Mouse (Mus musculus) frontal cortex, postnatal 36 days (tissue): ENCODE data around the gene Gm42421.

ENCODE experiments used
- DNase-seq, 2 experiments: peaks; one replicate each; pipeline ENCODE4 v3.0.0; 2022; ENCODE audit warnings: low spot score in 2 of 2

Gene Gm42421

DNA sequence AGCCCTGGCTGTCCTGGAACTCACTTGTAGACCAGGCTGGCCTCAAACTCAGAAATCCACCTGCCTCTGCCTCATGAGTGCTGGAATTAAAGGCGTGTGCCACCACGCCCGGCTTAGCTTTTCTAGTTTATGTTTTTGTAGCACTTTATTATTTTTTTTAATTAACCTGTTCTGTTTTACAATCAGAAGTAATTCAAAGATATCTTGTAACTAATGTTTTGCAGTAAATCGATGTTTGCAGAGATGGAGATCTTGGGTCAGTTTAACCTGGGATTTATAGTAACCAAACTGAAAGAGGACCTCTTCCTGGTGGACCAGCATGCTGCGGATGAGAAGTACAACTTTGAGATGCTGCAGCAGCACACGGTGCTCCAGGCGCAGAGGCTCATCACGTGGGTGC lies at the start of gene Gm42421:
Gm42421 (plus strand) TSS at position 301 of the 400 bp plus-strand sequence.
- no peak for DNase-seq

- no peak for DNase-seq
Observed at GRCm38 (mm10) chr5:143885274-143885673, 42.7 kb upstream of the Gm42421 start.

DNA sequence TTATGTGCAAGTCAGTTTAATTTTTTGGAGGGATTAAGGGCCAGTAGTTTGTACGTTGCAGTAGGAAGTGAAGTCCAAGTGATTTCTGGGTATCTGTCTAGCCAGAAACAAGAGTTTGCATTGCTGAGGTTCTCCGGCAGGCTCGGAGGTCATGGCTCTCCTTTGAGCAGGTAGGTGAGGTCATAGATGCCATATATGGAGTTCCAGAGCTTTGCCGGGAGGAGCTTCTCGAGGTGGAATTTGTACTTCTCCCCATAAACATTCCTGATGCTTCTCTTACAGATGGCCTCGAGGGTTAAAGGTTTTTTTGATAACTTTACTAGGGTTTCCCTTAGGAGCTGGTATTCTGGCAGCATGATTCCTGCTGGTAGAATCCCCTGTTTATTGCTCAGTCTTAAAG lies 37.2 kb upstream of the Gm42421 start:
- DNase-seq, result no peak

- DNase-seq, result peak in 1 of 2 experiments; percentile 45
Observed at GRCm38 (mm10) chr5:143892255-143892886, 35.6 kb upstream of the Gm42421 start.

GRCm38 (mm10) chr5:143893396-143893795 lies 34.6 kb upstream of the Gm42421 start:
- DNase-seq, result no peak

- no peak for DNase-seq
Observed at GRCm38 (mm10) chr5:143897635-143898330, 30.2 kb upstream of the Gm42421 start, which contains the start of gene Ankrd61. Ankrd61 (minus strand) TSS chr5:143897685.

- no peak for DNase-seq
Observed at GRCm38 (mm10) chr5:143902111-143902510, 25.9 kb upstream of the Gm42421 start.

GRCm38 (mm10) chr5:143903813-143904212 lies 24.2 kb upstream of the Gm42421 start:
- DNase-seq, result no peak

DNA sequence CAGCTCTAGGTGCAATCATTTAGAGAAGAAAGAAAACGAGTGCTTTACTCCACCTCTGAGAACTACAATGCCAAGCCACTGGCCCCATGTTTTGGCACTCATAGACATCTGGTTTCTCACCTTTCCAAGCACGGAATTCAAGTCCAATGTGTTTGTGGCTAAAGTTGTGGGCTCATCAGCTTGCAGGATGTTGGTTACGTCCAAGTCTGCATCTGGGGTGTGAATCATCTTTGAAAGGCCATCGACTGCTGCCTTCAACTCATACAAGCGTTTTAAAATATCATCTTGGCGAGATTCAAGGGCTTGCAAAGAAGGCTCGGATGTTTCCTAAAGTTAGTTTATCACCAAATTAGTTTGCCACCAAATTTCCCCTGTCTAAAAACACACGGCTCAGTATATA lies 21.5 kb upstream of the Gm42421 start:
- DNase-seq, result no peak

DNA sequence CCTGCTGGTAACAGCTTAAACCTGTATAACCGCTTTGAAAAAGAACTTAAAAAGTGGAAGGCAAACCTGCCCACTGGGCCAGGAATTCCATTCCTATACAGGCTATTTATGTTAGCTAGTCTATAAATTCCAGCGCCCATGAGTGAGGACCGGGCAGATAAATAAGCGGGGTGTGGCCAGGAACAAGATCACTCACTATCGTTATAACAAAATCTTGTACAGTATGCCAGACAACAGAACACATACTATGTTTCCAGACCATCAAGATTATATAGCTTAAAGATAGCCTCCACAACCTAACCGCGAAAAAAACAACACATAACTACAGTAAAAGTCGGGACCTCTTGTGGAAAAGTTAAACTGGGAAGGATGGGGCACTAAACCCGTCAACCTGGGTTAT lies 19.0 kb upstream of the Gm42421 start:
- no peak for DNase-seq

- DNase-seq, result peak; percentile 96 to 99
Observed at GRCm38 (mm10) chr5:143909417-143910400, 18.3 kb upstream of the Gm42421 start, which contains the start of the genes Aimp2 and Pms2. Aimp2 (minus strand) TSS chr5:143909847. Pms2 (plus strand) TSS chr5:143909964.

- no peak for DNase-seq
Observed at GRCm38 (mm10) chr5:143916221-143916620, 11.8 kb upstream of the Gm42421 start.

DNA sequence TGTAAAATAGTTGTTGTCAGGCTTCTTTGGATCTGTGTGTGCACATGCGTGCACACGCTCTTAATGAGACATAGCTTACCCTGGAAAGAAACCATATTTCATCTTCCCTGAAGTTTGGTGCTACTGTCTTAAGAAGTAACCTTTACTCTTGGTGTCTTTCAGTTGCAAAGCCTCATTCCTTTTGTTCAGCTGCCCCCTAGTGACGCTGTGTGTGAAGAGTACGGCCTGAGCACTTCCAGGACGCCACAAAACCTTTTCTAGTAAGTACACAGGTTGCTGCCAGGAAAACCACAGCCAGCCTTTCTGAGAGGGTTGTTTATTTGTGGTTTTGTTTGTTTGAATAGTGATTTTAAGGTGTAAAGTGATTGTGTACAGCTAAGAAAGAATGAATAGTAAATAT lies 10.6 kb upstream of the Gm42421 start:
- peak in 1 of 2 experiments; percentile 48 for DNase-seq

DNA sequence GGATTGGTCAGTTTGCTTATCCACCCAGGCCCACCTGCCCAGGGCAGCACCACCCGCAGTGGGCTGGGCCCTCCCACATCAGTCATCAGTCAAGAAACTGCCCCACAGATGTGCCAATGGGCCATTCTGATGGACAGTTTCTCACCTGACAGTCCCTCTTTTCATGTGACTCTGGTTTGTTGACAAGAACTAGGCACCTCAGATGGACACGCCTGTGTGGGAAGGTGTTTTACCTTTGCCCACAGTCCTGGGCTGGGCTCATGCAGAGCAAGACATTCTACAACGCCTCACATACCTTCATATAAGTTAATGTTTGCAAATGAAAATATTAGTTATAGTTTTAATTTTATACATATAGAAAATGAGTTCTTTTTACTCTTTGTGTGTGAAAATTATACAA lies 9.9 kb upstream of the Gm42421 start:
- no peak for DNase-seq

DNA sequence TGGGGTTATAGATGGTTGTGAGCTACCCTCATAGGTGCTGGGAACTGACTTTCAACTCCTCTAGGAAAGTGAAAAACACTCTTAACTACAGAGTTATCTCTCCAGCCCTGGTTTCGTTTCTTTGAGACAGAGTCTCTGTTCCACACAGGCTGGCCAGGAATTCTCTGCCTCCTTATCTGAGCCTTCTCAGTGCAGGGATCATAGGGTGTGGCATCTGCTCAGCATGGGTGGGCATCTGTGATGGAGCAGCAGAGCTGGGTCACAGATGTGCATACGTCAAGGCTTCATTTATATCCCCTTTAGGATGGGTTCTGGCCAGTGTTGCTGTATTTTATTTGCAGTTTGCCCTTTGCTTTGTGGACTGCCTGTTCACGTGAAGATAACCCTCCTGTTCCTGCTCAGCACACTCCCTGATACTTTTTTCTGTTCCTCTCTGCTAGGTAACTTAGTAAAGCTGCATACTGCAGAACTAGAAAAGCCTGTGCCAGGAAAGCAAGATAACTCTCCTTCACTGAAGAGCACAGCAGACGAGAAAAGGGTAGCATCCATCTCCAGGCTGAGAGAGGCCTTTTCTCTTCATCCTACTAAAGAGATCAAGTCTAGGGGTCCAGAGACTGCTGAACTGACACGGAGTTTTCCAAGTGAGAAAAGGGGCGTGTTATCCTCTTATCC lies 3.1 kb upstream of the Gm42421 start:
- DNase-seq, result no peak

GRCm38 (mm10) chr5:143929291-143929690 lies 1.3 kb downstream of the Gm42421 start:
- DNase-seq, result no peak

- no peak for DNase-seq
Observed at GRCm38 (mm10) chr5:143930656-143931055, 2.7 kb downstream of the Gm42421 start.

- DNase-seq, result no peak
Observed at GRCm38 (mm10) chr5:143931863-143932580, 4.0 kb downstream of the Gm42421 start.

DNA sequence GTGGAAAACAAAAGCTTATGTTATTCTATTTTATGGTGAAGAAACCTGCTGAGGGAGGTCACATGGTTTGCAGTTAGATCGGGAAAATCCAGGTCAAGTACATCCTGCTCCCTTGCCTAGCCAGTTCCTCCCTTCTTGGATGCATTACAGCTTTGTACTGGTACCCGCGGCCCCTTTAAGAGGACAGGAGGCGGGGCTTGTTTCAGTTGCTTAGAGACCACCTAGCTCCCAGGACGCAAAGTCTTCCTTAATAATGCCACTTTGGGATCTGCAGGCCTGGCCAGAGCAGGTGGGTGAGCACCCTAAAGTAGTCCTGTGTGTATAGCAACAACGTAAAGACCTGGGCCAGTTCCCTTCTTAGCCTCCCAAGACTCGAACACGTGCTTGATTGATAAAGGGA lies 4.9 kb downstream of the Gm42421 start, which contains the start of gene Rsph10b:
Rsph10b (plus strand) TSS at position 205 of the 400 bp plus-strand sequence.
- DNase-seq, result no peak

- no peak for DNase-seq
Observed at GRCm38 (mm10) chr5:143933414-143933813, 5.4 kb downstream of the Gm42421 start.

- no peak for DNase-seq
Observed at GRCm38 (mm10) chr5:143933875-143934274, 5.9 kb downstream of the Gm42421 start.
